Mouse (Mus musculus) bone marrow macrophage, adult 2 months (primary cell): ENCODE measurements around the gene Acvr2b. TPM values are rescaled to one million over a fixed set of nuclear protein-coding genes. Genes with fewer than 3 reads are reported as not detected.

ENCODE experiments used
- H3K27ac ChIP-seq: 2 replicates; pipeline ENCODE4 v1.5.1; 2012; ENCODE audit warnings: low read depth, low read length; ENCODE audit not compliant: insufficient read depth
- H3K4me1 ChIP-seq: 2 replicates; pipeline ENCODE4 v1.6.1; 2012; ENCODE audit warnings: low read length; ENCODE audit not compliant: control insufficient read depth, insufficient read depth
- H3K4me3 ChIP-seq: 2 replicates; pipeline ENCODE4 v1.5.1; 2012; ENCODE audit warnings: mild to moderate bottlenecking, low read length, moderate library complexity; ENCODE audit not compliant: insufficient read depth
- CTCF ChIP-seq: IDR thresholded peaks from 2 replicates; pipeline ENCODE4 v1.5.1; 2012; ENCODE audit warnings: low read depth, mild to moderate bottlenecking, low read length, moderate library complexity
- POLR2A ChIP-seq: IDR thresholded peaks from 2 replicates; pipeline ENCODE4 v1.6.1; 2012; ENCODE audit warnings: mild to moderate bottlenecking, low read depth, low read length, borderline replicate concordance
- polyA plus RNA-seq: library from polyadenylated mRNA; stranded (reverse); fragments of >200 nt; gene quantifications from 2 replicates; pipeline ENCODE4 v1.2.4, GENCODE M21; 2012; ENCODE audit not compliant: missing spikeins, insufficient read depth, insufficient read length

The Acvr2b gene
- polyA plus RNA-seq, 1 experiment: 5.1 TPM

GRCm38 (mm10) chr9:119483554-119484353 is 81.8 kb downstream of the Acvr2b start:
- no peak overlapping the region for H3K4me3 ChIP-seq
- TF ChIP-seq POLR2A (no peak), CTCF (no peak)
- no peaks in the 10 kb centered on the region for H3K4me1 ChIP-seq
- no peak overlapping the region for H3K27ac ChIP-seq

GRCm38 (mm10) chr9:119484420-119484819 is 82.5 kb downstream of the Acvr2b start:
- TF ChIP-seq CTCF (no peak), POLR2A (no peak)
- Histone ChIP-seq H3K4me3 (no peak overlapping the region), H3K4me1 (no peaks in the 10 kb centered on the region), H3K27ac (no peak overlapping the region)

Other genes starting within 250 kb of the Acvr2b start
- not detected in 2 replicates for gene Acaa1b, start 245.0 kb upstream of the Acvr2b start, polyA plus RNA-seq
- not detected in 2 replicates for gene Gm47289, start 243.0 kb upstream of the Acvr2b start, polyA plus RNA-seq
- gene Slc22a13, start 193.0 kb upstream of the Acvr2b start, polyA plus RNA-seq: not detected in 2 replicates
- 27.8 and 29.2 TPM in 2 replicates for gene Oxsr1, start 79.7 kb upstream of the Acvr2b start, polyA plus RNA-seq
- 99.1 and 103 TPM in 2 replicates for gene Acaa1a, start 62.4 kb upstream of the Acvr2b start, polyA plus RNA-seq
- gene Myd88, start 60.7 kb upstream of the Acvr2b start, polyA plus RNA-seq: 83.8 and 93.5 TPM in 2 replicates
- gene Xylb, start 44.7 kb upstream of the Acvr2b start, polyA plus RNA-seq: 5.5 and 6.1 TPM in 2 replicates
- gene Slc22a14, start 36.6 kb upstream of the Acvr2b start, polyA plus RNA-seq: not detected in 2 replicates
- gene Exog, start 42.8 kb downstream of the Acvr2b start, polyA plus RNA-seq: 4.6 and 5.7 TPM in 2 replicates
- gene Scn5a, start 176.9 kb downstream of the Acvr2b start, polyA plus RNA-seq: not detected in 2 replicates